Mouse (Mus musculus) olfactory bulb, adult 2 months (tissue): Measurements from ENCODE around the gene Ccdc6. TPM values are rescaled to one million over a fixed set of nuclear protein-coding genes. Genes with fewer than 3 reads are reported as not detected.
A peak's percentile ranks its signal among the peaks of the same experiment; 100 is the strongest.

Experiments used
- H3K27ac ChIP-seq: fragments of 200-500 bp; 2 replicates; pipeline ENCODE4 v1.5.1; 2012; ENCODE audit warnings: low read depth, low read length; ENCODE audit not compliant: insufficient read depth
- H3K4me1 ChIP-seq: fragments of 200-500 bp; 2 replicates; pipeline ENCODE4 v1.6.1; 2012; ENCODE audit warnings: low read length; ENCODE audit not compliant: control insufficient read depth, insufficient read depth
- H3K4me3 ChIP-seq: fragments of 200-500 bp; 2 replicates; pipeline ENCODE4 v1.5.1; 2012; ENCODE audit warnings: mild to moderate bottlenecking, low read depth, low read length, moderate library complexity; ENCODE audit not compliant: insufficient read depth
- CTCF ChIP-seq: fragments of 200-500 bp; IDR thresholded peaks from 2 replicates; pipeline ENCODE4 v1.5.1; 2012; ENCODE audit warnings: low read depth, mild to moderate bottlenecking, low read length, moderate library complexity; ENCODE audit not compliant: insufficient read depth
- POLR2A ChIP-seq: fragments of 200-500 bp; IDR thresholded peaks from 2 replicates; pipeline ENCODE4 v1.6.1; 2012; ENCODE audit warnings: mild to moderate bottlenecking, low read depth, low read length, moderate library complexity; ENCODE audit not compliant: insufficient read depth
- WGBS: fragments of 180-500 bp; shearing (Covaris S2); methylation state at CpG from one replicate; pipeline ENCODE4 v1.1.7; 2018; 5-methylcytosine and 5-hydroxymethylcytosine counted together
- polyA plus RNA-seq: library from polyadenylated mRNA; stranded (reverse); fragments of >200 nt; gene quantifications from 2 replicates; pipeline ENCODE4 v1.2.4, GENCODE M21; 2012; ENCODE audit warnings: low replicate concordance; ENCODE audit not compliant: missing spikeins, insufficient read depth, insufficient read length

Gene Ccdc6
- polyA plus RNA-seq, 1 experiment, result not detected

GRCm38 (mm10) chr10:70085256-70085961 lies 11.5 kb upstream of the Ccdc6 start:
- 83% methylated on average over 12 of the region's 12 CpGs for WGBS
- H3K27ac ChIP-seq, result no peak overlapping the region
- TF ChIP-seq POLR2A, result no peak
- peaks cover 4% of the 10 kb centered on the region for H3K4me1 ChIP-seq
- no peak overlapping the region for H3K4me3 ChIP-seq

DNA sequence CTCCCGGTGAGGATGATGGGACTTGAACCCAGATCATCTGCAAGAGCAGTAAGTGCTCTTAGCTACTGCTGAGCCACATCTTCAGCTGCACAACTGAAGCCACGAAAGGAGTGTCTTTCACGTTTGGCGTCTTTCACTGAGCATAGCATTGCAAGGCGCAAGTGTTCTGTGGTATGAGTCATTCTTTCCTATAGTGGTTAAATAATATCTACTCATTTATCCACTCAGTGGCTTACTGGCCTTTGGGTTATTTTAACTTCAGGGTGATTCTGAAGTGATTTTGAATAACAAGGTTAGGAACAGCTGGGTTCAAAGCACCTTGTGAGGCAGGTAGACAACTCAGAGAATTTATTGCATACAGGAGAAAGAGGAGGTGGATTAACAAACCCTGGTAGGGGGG lies 8.1 kb upstream of the Ccdc6 start:
- TF ChIP-seq POLR2A, result no peak
- TF ChIP-seq CTCF, result no peak
- 61% methylated on average over 5 of the region's 5 CpGs for WGBS
- no peak overlapping the region for H3K27ac ChIP-seq
- no peaks in the 10 kb centered on the region for H3K4me1 ChIP-seq
- no peak overlapping the region for H3K4me3 ChIP-seq

DNA sequence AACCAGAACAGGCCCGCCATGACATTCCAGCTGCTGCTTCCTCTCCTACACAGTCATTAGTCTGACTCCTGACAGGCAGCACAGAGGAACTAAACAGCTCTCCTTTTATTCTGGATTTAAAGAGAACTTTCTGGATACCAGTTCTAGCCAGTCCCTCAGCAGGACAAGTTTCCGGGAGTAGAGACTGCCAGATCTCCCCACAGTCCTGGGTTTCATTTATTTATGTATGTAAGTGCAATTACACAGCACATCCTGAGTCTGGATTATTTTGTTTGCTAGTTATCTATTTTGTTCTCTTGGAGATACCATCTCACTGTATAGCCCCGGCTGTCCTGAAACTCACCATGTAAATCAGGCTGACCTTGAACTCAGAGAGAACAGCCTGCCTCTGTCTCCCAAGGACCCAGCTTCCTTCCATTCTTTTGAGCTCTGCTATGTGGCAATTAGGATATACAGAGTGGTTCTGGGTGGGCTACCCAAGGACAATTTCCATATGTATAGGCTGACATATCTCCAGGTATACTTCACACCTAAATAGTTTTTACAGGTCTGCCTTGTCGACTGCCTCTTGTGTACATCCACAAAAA lies 5.0 kb upstream of the Ccdc6 start:
- Histone ChIP-seq H3K4me3 (no peak overlapping the region), H3K27ac (no peak overlapping the region), H3K4me1 (peaks cover 10% of the 10 kb centered on the region)
- WGBS, result 87% methylated on average over 4 of the region's 4 CpGs
- no peak for TF ChIP-seq CTCF
- no peak for TF ChIP-seq POLR2A

DNA sequence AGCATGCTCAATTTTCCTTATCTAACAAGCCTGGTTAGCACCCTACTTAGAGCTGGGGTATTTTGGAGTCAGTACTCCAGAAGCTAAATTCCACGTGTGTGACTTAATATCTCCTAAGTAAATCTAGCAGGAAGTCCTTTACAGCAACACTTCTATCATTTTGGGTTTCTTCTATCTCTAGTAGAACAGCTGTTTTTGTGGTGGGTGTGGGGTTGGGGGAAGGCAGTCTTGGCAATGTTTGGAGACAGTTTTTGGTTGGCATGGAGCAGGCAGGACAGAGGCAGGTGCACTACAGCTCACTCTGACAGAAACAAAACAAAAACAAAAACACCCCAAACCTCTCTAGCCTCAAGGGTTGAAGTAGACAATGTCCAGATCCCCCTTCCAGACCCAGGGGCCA lies 3.1 kb upstream of the Ccdc6 start:
- 71% methylated on average over 1 of the region's 1 CpGs for WGBS
- H3K4me1 ChIP-seq, result peaks cover 10% of the 10 kb centered on the region
- H3K4me3 ChIP-seq, result no peak overlapping the region
- H3K27ac ChIP-seq, result no peak overlapping the region
- no peak for TF ChIP-seq POLR2A
- TF ChIP-seq CTCF, result no peak

GRCm38 (mm10) chr10:70095031-70095470 lies 1.9 kb upstream of the Ccdc6 start:
- peaks cover 19% of the 10 kb centered on the region for H3K4me1 ChIP-seq
- peak overlapping the region; percentile 53 for H3K4me3 ChIP-seq
- WGBS, result 2% methylated on average over 14 of the region's 14 CpGs
- no peak overlapping the region for H3K27ac ChIP-seq
- TF ChIP-seq CTCF, result no peak
- no peak for TF ChIP-seq POLR2A

DNA sequence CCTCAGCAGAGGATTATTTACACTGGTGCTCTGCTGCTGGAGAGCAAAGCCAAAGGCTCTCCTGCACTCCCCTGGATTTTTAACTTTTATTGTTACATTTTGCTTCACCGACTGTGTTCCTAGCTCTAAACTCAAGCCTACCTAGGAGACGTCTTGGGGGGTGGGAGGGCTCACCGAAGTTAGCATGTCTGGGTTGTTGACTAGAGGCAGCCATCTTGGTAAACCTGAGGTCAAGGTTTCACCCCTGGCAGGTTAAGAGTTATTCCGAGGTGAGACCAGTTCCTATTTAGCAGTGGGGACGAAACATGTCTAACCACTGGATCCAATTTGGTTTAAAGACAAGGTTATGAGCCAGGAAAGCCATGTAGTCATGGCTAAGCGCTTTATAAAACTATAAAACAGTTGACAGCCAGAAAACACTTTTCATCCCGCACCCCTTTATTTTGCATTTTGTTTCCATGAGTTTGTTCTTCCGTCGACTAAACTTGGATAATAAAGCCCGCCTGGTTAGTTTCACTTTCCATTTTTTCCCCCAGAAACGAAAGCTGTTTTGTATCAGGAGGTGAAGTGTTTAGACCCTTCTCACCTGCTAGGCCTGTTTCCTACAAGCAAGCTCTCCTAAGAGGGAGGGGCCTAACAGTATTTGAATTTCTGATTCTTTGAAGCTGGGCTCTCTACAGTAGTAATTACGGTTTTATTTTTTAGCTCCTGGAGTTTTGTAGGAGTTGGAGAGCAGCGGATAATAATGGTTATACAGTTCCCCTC lies 1.2 kb upstream of the Ccdc6 start:
- Histone ChIP-seq H3K27ac (0 out of 2 replicates have a peak overlapping the region, but pooled peaks have one; percentile 22), H3K4me1 (peaks cover 19% of the 10 kb centered on the region), H3K4me3 (peak overlapping the region; percentile 53)
- 26% methylated on average over 13 of the region's 13 CpGs for WGBS
- TF ChIP-seq POLR2A, result no peak
- TF ChIP-seq CTCF, result no peak

DNA sequence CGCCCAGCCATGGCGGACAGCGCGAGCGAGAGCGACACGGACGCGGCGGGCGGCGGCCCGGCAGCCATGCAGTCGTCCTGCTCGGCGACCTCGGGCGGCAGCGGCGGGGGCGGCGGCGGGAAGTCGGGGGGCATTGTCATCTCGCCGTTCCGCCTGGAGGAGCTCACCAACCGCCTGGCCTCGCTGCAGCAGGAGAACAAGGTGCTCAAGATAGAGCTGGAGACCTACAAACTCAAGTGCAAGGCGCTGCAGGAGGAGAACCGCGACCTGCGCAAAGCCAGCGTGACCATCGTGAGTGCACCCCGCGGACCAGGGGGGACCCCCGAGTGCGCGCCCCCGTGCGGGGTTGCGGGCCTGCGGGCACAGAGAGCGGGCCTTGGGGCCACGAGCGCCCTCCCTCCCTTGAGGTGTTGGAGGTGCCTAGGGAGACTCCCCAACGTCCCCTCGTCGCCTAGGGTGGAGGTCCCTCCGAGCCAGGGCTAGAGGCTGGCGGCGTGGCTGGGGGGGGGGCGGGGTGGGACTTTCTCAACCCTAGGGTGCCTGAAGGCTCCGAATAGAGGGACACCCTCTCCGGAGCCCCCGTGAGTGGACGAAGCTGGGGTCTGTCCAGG lies 475 bp downstream of the Ccdc6 start:
- WGBS, result 2% methylated on average over 58 of the region's 58 CpGs
- Histone ChIP-seq H3K4me3 (peak overlapping the region; percentile 97), H3K4me1 (peaks cover 19% of the 10 kb centered on the region), H3K27ac (peak overlapping the region; percentile 35; the same call in 1 of the 2 replicates)
- TF ChIP-seq CTCF (no peak), POLR2A (no peak)

GRCm38 (mm10) chr10:70097911-70098569 lies 1.1 kb downstream of the Ccdc6 start:
- H3K27ac ChIP-seq, result 0 out of 2 replicates have a peak overlapping the region, but pooled peaks have one; percentile 2
- H3K4me1 ChIP-seq, result peaks cover 20% of the 10 kb centered on the region
- peak overlapping the region; percentile 97 for H3K4me3 ChIP-seq
- TF ChIP-seq POLR2A (no peak), CTCF (no peak)
- under 1% methylated on average over 29 of the region's 29 CpGs for WGBS
